Mouse (Mus musculus) mature B cell (primary cell): ENCODE measurements around the gene Prkaa2.

Source experiments
- in situ Hi-C: fragments of 300-500 bp; cut with MboI; formaldehyde crosslinking; loops from 2 replicates; pipeline ENCODE4 v1.14.3; 2019

The Prkaa2 gene

DNA sequence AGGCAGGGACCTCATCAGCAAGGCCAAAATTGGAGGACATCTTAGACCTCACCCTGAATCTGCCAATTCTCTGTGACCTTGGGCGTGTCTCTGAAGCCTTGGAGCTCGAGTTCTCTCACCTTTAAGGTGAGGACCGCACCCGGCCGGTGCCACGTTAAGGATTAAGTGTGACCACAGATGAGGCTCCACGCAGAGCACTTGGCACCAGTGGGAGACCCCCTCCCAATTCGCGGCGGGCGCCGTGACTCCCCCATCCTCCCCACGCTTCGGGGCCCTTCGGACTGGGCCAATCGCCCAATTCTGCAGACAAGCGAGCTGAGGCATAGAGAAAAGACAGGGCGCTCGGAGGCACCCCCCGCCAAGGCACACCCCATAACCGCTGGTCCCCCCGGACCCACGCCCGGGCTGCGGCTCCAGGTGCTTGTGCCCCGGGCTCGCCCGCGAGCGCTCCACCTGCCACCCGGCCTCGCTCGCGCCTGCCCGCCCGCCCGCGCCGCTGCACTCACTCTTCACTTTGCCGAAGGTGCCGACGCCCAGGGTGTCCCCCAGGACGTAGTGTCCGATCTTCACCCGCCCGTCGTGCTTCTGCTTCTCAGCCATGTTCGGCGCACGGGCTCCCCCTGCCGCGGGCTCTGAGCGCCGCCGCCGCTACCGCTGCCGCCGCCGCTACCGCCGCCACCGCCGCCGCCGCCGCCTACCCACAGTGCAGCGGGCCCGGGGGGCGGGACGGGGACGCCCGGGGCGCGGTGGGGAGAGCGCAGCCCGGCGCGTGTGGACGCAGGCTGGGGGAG lies at the start of gene Prkaa2:
Gene Prkaa2 (minus strand): TSS at position 692 of the 791 bp plus-strand sequence.
- in situ Hi-C loops: no loop called here

- in situ Hi-C loops: loop anchor here (5.0 kb wide), 1 partner anchor 153 kb away; no protein-coding TSS in a partner anchor
Measured at GRCm38 (mm10) chr4:105159531-105159870, 49.8 kb upstream of the Prkaa2 start.

- in situ Hi-C loops: loop anchor here (5.0 kb wide), 1 partner anchor 153 kb away; no protein-coding TSS in a partner anchor
Measured at GRCm38 (mm10) chr4:105158651-105159530, 49.2 kb upstream of the Prkaa2 start.

DNA sequence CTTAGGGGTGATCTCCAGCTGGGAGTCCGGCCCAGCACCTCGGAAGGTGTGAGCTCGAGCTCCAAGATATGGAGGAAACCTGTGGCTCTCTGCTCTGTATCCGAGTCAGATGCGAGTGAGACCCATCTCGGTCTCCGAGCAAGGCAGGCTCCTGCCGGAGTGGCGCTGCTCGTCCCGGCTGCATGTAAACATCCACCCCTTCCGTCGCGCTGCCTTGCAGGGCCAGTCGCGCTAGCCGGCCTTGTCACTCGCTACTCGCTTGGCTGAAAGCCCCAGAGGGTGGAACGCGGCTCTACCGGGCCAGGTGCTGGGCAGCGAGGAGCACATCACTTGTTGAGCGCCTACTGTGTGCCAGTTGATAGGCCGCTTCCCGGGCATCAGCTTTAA lies 48.5 kb upstream of the Prkaa2 start:
- in situ Hi-C loops: loop anchor here (5.0 kb wide), 1 partner anchor 154 kb away; no protein-coding TSS in a partner anchor

GRCm38 (mm10) chr4:105157276-105158168 lies 47.8 kb upstream of the Prkaa2 start, which contains the start of gene Plpp3:
TSS of gene Plpp3 (plus strand) at chr4:105157347.
- in situ Hi-C loops: loop anchor here (5.0 kb wide), 1 partner anchor 155 kb away; no protein-coding TSS in a partner anchor

DNA sequence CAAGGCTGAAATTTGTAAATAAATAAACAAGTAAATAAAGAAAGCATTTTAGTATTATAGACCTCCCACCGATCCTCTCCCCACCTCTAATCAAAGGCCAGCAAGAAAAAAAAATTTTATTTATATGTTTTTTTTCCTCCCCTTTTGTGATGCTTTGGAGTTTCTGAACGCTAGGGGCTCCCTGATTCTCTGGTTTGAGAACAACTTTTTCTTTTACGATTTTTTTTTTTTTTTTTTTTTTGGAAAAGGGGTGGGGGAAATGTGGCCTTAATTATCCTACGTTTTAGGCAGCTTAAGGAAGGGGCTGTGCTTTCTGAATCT lies 47.2 kb upstream of the Prkaa2 start:
- in situ Hi-C loops: loop anchor here (5.0 kb wide), 1 partner anchor 155 kb away; no protein-coding TSS in a partner anchor

DNA sequence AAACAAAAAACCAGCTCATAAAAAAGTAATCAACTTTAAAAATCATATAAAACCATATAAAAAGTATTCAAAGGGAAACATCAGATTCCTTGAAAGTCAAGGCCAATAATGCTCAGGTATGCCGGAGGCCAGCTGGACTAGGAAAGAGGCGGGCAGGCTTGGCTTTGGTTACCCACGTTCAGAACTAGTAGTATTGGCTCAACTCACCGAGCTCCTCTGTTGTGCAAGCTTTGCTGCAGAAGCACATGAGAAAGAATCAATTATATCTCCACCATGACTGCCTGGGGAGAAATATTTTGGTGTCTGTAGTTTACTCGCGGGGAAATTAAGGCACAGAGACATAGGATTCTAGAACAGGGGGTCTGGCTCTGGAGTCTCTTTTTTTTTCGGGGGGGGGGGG lies 46.6 kb upstream of the Prkaa2 start:
- in situ Hi-C loops: loop anchor here (5.0 kb wide), 1 partner anchor 156 kb away; no protein-coding TSS in a partner anchor

- in situ Hi-C loops: no loop called here
Measured at GRCm38 (mm10) chr4:105153227-105153626, 43.5 kb upstream of the Prkaa2 start.

DNA sequence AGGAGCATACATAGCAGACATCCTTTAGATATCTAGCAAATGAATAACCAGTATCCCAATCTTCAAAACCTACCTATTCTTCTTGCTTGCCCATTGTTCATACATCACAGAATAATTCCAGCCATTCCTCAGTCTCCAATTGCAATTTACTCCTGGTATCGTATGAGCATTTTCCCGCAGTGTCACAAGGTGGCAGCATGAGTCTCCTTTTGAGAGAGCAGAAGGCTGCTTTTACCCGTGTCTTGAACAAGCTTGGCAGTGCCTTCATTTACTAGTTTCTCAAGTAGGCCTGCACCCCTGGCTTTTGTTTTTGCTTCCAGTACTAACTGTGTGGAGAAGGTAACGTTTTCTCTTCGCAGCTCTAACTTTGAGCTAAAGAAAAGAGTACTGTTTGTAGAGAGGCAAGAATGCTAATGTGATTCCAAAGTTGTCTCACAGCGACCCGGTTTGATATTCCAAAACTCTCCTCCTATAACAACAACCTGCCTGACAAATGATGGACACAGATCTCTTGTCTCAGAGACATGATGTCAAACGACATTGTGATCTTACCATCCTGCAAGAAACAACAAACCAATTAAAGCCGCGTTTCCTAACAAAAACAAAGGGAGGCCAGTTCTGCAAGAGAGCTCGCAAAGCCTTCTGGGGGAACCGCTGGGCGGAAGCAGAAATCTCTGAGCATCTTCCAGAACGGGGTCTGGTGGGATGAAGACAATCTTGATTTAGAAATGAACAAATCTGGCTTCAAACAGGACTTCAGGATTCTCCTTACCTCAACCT lies 42.4 kb upstream of the Prkaa2 start:
- in situ Hi-C loops: no loop called here

GRCm38 (mm10) chr4:105149492-105149891 lies 39.8 kb upstream of the Prkaa2 start:
- in situ Hi-C loops: loop anchor here (25.0 kb wide), 1 partner anchor 763 kb away; no protein-coding TSS in a partner anchor

GRCm38 (mm10) chr4:105133350-105134050 lies 23.8 kb upstream of the Prkaa2 start:
- in situ Hi-C loops: loop anchor here (25.0 kb wide), 1 partner anchor 779 kb away; no protein-coding TSS in a partner anchor

DNA sequence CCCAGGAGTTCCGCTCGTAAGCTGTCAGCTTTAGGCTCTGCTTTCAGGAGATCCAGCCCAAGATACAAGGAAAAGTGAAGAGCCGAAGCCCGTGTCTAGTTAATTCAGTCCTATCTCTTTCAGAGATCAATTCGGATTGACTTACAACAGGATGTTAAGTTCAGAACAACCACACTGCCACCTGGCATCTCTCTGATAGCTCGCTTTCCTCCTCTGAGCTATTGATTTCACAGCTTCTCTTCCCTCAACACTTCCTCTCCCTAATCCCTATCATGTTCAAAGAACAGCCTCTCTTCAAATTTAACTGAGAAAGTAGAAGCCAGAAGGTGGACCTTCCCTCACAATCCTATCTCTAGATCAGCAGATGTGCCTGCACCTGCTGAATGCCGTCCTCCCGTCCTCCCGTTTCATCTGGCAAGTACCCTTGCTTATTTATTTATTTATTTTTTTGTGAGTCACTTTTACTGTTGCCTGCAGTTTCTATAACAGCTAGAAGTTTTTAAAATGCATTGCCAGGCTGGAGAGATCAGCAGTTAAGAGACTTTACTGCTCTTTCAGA lies 22.1 kb upstream of the Prkaa2 start:
- in situ Hi-C loops: loop anchor here (25.0 kb wide), 1 partner anchor 780 kb away; no protein-coding TSS in a partner anchor

GRCm38 (mm10) chr4:105129212-105129611 lies 19.5 kb upstream of the Prkaa2 start:
- in situ Hi-C loops: loop anchor here (25.0 kb wide), 1 partner anchor 783 kb away; no protein-coding TSS in a partner anchor

- in situ Hi-C loops: no loop called here
Measured at GRCm38 (mm10) chr4:105122429-105122828, 12.7 kb upstream of the Prkaa2 start.

GRCm38 (mm10) chr4:105121081-105121480 lies 11.4 kb upstream of the Prkaa2 start:
- in situ Hi-C loops: no loop called here

GRCm38 (mm10) chr4:105113468-105113867 lies 3.8 kb upstream of the Prkaa2 start:
- in situ Hi-C loops: no loop called here

DNA sequence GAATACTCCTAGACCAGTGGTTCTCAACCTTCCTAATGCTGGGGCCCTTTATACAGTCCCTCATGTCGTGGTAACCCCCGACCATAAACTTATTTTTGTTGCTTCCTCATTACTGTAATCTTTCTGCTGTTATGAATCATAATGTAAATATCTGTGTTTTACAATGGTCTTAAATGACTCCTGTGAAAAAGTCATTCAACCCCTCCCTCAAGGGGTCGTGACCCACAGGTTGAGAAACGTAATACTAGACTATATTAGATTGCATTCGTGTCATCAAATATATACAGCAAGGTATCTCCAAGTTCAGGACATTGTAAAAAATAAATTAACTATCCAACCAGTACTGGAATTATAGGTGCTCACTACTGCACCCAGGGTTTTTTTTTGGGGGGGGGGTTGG lies 3.4 kb upstream of the Prkaa2 start:
- in situ Hi-C loops: no loop called here

GRCm38 (mm10) chr4:105111770-105112169 lies 2.1 kb upstream of the Prkaa2 start:
- in situ Hi-C loops: no loop called here

GRCm38 (mm10) chr4:105110684-105111035 lies 970 bp upstream of the Prkaa2 start:
- in situ Hi-C loops: no loop called here
